ENCODE assay signal across 9 mouse cellular contexts in genomic region chr10:3931831-3932230, GRCm38 (mm10).
"Had no signal": no experiment of that assay in that cellular context is flagged by ENCODE, and none has a peak within 500 bp of the region (broad histone marks: within the 10 kb centered on the region; RNA-seq: fewer than 3 reads in every experiment).

No protein-coding gene starts in this region.

- DNase-seq: kidney, adult 11 months; kidney, postnatal 25 days; layer of hippocampus, adult 9-11 months; liver, postnatal 0 days; lung, embryonic 14.5 days; right cerebral cortex, postnatal 4 days; thymus, adult 2 months; thymus, postnatal 14 days; thymus, postnatal 4 days had no signal
